Mouse (Mus musculus) liver, embryonic 16.5 days (tissue): ENCODE results near the gene Cd93. TPM values are rescaled to one million over a fixed set of nuclear protein-coding genes. Genes with fewer than 3 reads are reported as not detected.

Experiments used
- ATAC-seq: fragments of 200-750 bp; cut with Nextera tagmentation; 2 replicates; pipeline ENCODE4 v1.8.0; 2017; ENCODE audit warnings: low read depth, mild to moderate bottlenecking, moderate number of reproducible peaks, moderate library complexity
- H3K27ac ChIP-seq: fragments of 300-500 bp; sonication (generic); 2 replicates; pipeline ENCODE4 v1.5.1; 2014; ENCODE audit warnings: mild to moderate bottlenecking, low read length
- H3K27me3 ChIP-seq: fragments of 300-500 bp; sonication (generic); 2 replicates; pipeline ENCODE4 v1.6.1; 2014; ENCODE audit warnings: low read depth, low read length, mixed read lengths; ENCODE audit not compliant: control insufficient read depth, insufficient read depth
- H3K36me3 ChIP-seq: fragments of 300-500 bp; sonication (generic); 2 replicates; pipeline ENCODE4 v1.6.1; 2014; ENCODE audit warnings: mild to moderate bottlenecking; ENCODE audit not compliant: control insufficient read depth, insufficient read depth
- H3K4me1 ChIP-seq: fragments of 300-500 bp; sonication (generic); 2 replicates; pipeline ENCODE4 v1.6.1; 2014; ENCODE audit warnings: low read depth, low read length, mixed read lengths; ENCODE audit not compliant: control insufficient read depth
- H3K4me2 ChIP-seq: fragments of 300-500 bp; sonication (generic); 2 replicates; pipeline ENCODE4 v1.6.1; 2014; ENCODE audit warnings: low read depth, low read length, mixed read lengths
- H3K4me3 ChIP-seq: fragments of 300-500 bp; sonication (generic); 2 replicates; pipeline ENCODE4 v1.5.1; 2014; ENCODE audit warnings: low read depth, mild to moderate bottlenecking, low read length
- H3K9ac ChIP-seq: fragments of 300-500 bp; sonication (generic); 2 replicates; pipeline ENCODE4 v1.6.1; 2014; ENCODE audit warnings: low read depth, low read length
- H3K9me3 ChIP-seq: fragments of 300-500 bp; sonication (generic); replicated peaks from 2 replicates; pipeline ENCODE4 v1.6.1; 2016; ENCODE audit warnings: low read length; ENCODE audit not compliant: control insufficient read depth
- WGBS: fragments of 180-500 bp; shearing (Covaris S2); extraction: QIAGEN DNeasy Blood & Tissue Kit; methylation state at CpG from one replicate; pipeline ENCODE4 v1.1.7; 2014; ENCODE audit not compliant: insufficient replicate concordance; 5-methylcytosine and 5-hydroxymethylcytosine counted together
- polyA plus RNA-seq: library from polyadenylated mRNA; unstranded; fragments of >200 nt; fragmentation: Nextera tagmentation; extraction: Ambion mirVana; gene quantifications from 2 replicates; pipeline ENCODE4 v1.2.1, GENCODE M21; 2015

The Cd93 gene
- polyA plus RNA-seq, 1 experiment from 2014 or later = 2.5 TPM

- H3K4me1 ChIP-seq = no peaks in the 10 kb centered on the region
- ATAC-seq = no peak
- H3K27me3 ChIP-seq = no peaks in the 10 kb centered on the region
- no peak overlapping the region for H3K4me2 ChIP-seq
- H3K36me3 ChIP-seq = no peaks in the 10 kb centered on the region
- H3K9me3 ChIP-seq = no peaks in the 10 kb centered on the region
- H3K4me3 ChIP-seq = no peak overlapping the region
- no peak overlapping the region for H3K27ac ChIP-seq
- no peak overlapping the region for H3K9ac ChIP-seq
- 65% methylated on average over 3 of the region's 3 CpGs for WGBS
These were observed 3.1 kb upstream of the Cd93 start for GRCm38 (mm10) chr2:148446446-148446845.

GRCm38 (mm10) chr2:148445616-148446015 is 2.3 kb upstream of the Cd93 start:
- no peak overlapping the region for H3K4me2 ChIP-seq
- 59% methylated on average over 1 of the region's 1 CpGs for WGBS
- no peaks in the 10 kb centered on the region for H3K4me1 ChIP-seq
- H3K4me3 ChIP-seq = no peak overlapping the region
- no peak overlapping the region for H3K27ac ChIP-seq
- H3K9ac ChIP-seq = no peak overlapping the region
- no peaks in the 10 kb centered on the region for H3K36me3 ChIP-seq
- no peaks in the 10 kb centered on the region for H3K27me3 ChIP-seq
- H3K9me3 ChIP-seq = no peaks in the 10 kb centered on the region
- no peak for ATAC-seq

- Histone ChIP-seq H3K36me3 (no peaks in the 10 kb centered on the region), H3K4me1 (no peaks in the 10 kb centered on the region), H3K9ac (no peak overlapping the region), H3K4me3 (no peak overlapping the region), H3K9me3 (no peaks in the 10 kb centered on the region), H3K27me3 (no peaks in the 10 kb centered on the region), H3K27ac (no peak overlapping the region), H3K4me2 (no peak overlapping the region)
- no peak for ATAC-seq
- WGBS = 29% methylated on average over 1 of the region's 1 CpGs
These were observed 1.1 kb upstream of the Cd93 start for GRCm38 (mm10) chr2:148444472-148444871.

- no peak for ATAC-seq
- peak overlapping the region; percentile 48; the same call in 1 of the 2 replicates for H3K27ac ChIP-seq
- 44% methylated on average over 4 of the region's 4 CpGs for WGBS
- H3K9ac ChIP-seq = no peak overlapping the region
- H3K27me3 ChIP-seq = no peaks in the 10 kb centered on the region
- no peaks in the 10 kb centered on the region for H3K4me1 ChIP-seq
- no peaks in the 10 kb centered on the region for H3K36me3 ChIP-seq
- H3K4me3 ChIP-seq = peak overlapping the region; percentile 38
- peak overlapping the region; percentile 10 for H3K4me2 ChIP-seq
- no peaks in the 10 kb centered on the region for H3K9me3 ChIP-seq
These were observed 653 bp downstream of the Cd93 start for GRCm38 (mm10) chr2:148442710-148443109.

- H3K9ac ChIP-seq = no peak overlapping the region
- H3K4me2 ChIP-seq = no peak overlapping the region; the same call in 1 of the 2 replicates
These were observed 1.2 kb downstream of the Cd93 start for GRCm38 (mm10) chr2:148442172-148442571.

GRCm38 (mm10) chr2:148441421-148441820 is 1.9 kb downstream of the Cd93 start:
- no peak overlapping the region for H3K27ac ChIP-seq
- no peaks in the 10 kb centered on the region for H3K27me3 ChIP-seq
- peak overlapping the region; percentile 30 for H3K4me3 ChIP-seq
- H3K9me3 ChIP-seq = no peaks in the 10 kb centered on the region
- H3K36me3 ChIP-seq = no peaks in the 10 kb centered on the region
- no peak for ATAC-seq
- no peak overlapping the region for H3K4me2 ChIP-seq
- H3K9ac ChIP-seq = no peak overlapping the region
- WGBS = 42% methylated on average over 10 of the region's 10 CpGs
- H3K4me1 ChIP-seq = no peaks in the 10 kb centered on the region

More at GRCm38 (mm10) chr2:148442172-148442571, 1.2 kb downstream of the Cd93 start:
- H3K4me3 ChIP-seq = peak overlapping the region; percentile 38
- no peak overlapping the region for H3K27ac ChIP-seq
- no peak for ATAC-seq
- no peaks in the 10 kb centered on the region for H3K27me3 ChIP-seq
- no peaks in the 10 kb centered on the region for H3K36me3 ChIP-seq
- H3K4me1 ChIP-seq = no peaks in the 10 kb centered on the region
- no peaks in the 10 kb centered on the region for H3K9me3 ChIP-seq
- 39% methylated on average over 4 of the region's 4 CpGs for WGBS

- no peaks in the 10 kb centered on the region for H3K36me3 ChIP-seq
- H3K27me3 ChIP-seq = no peaks in the 10 kb centered on the region
- H3K9me3 ChIP-seq = no peaks in the 10 kb centered on the region
- no peak for ATAC-seq
- no peak overlapping the region for H3K4me2 ChIP-seq
- H3K27ac ChIP-seq = no peak overlapping the region; the same call in 1 of the 2 replicates
- 25% methylated on average over 3 of the region's 3 CpGs for WGBS
- no peak overlapping the region for H3K9ac ChIP-seq
- H3K4me3 ChIP-seq = no peak overlapping the region
- H3K4me1 ChIP-seq = no peaks in the 10 kb centered on the region
These were observed 3.6 kb downstream of the Cd93 start for GRCm38 (mm10) chr2:148439691-148440276.

GRCm38 (mm10) chr2:148436285-148436684 is 7.1 kb downstream of the Cd93 start:
- Histone ChIP-seq H3K9ac (no peak overlapping the region), H3K36me3 (no peaks in the 10 kb centered on the region), H3K9me3 (no peaks in the 10 kb centered on the region), H3K4me3 (no peak overlapping the region), H3K4me1 (no peaks in the 10 kb centered on the region), H3K27ac (no peak overlapping the region), H3K27me3 (no peaks in the 10 kb centered on the region), H3K4me2 (no peak overlapping the region)
- no peak for ATAC-seq
- WGBS = 40% methylated on average over 3 of the region's 3 CpGs

- Histone ChIP-seq H3K36me3 (no peaks in the 10 kb centered on the region), H3K4me1 (no peaks in the 10 kb centered on the region), H3K27me3 (no peaks in the 10 kb centered on the region), H3K9ac (no peak overlapping the region), H3K4me3 (no peak overlapping the region), H3K4me2 (no peak overlapping the region), H3K9me3 (no peaks in the 10 kb centered on the region), H3K27ac (no peak overlapping the region)
- 23% methylated on average over 2 of the region's 2 CpGs for WGBS
- no peak for ATAC-seq
These were observed 11.0 kb downstream of the Cd93 start for GRCm38 (mm10) chr2:148432346-148432745.
